Mouse (Mus musculus) adrenal gland, adult 2 months (tissue): Measurements from ENCODE around the gene Hoxd12. TPM values are rescaled to one million over a fixed set of nuclear protein-coding genes. Genes with fewer than 3 reads are reported as not detected.

Source experiments
- DNase-seq: peaks from one replicate; pipeline ENCODE4 v3.0.0; 2021
- long read RNA-seq: library from polyadenylated mRNA; stranded (forward); transcript quantifications from one replicate; pipeline ENCODE4 v2.0.0, GENCODE M21; 2021
- polyA plus RNA-seq: library from polyadenylated mRNA; depleted of rRNA; stranded (reverse); fragments of >200 nt; gene quantifications from 2 replicates; pipeline ENCODE4 v1.2.3, GENCODE M21; 2012; rRNA removed
- total RNA-seq, 2 experiments: library from RNA; stranded (reverse); gene quantifications; 2 replicates each; pipeline ENCODE4 v1.2.3; 2021

The Hoxd12 gene
- total RNA-seq (not detected), polyA plus RNA-seq (not detected in 2 replicates)
- long read RNA-seq = 0 reads

DNA sequence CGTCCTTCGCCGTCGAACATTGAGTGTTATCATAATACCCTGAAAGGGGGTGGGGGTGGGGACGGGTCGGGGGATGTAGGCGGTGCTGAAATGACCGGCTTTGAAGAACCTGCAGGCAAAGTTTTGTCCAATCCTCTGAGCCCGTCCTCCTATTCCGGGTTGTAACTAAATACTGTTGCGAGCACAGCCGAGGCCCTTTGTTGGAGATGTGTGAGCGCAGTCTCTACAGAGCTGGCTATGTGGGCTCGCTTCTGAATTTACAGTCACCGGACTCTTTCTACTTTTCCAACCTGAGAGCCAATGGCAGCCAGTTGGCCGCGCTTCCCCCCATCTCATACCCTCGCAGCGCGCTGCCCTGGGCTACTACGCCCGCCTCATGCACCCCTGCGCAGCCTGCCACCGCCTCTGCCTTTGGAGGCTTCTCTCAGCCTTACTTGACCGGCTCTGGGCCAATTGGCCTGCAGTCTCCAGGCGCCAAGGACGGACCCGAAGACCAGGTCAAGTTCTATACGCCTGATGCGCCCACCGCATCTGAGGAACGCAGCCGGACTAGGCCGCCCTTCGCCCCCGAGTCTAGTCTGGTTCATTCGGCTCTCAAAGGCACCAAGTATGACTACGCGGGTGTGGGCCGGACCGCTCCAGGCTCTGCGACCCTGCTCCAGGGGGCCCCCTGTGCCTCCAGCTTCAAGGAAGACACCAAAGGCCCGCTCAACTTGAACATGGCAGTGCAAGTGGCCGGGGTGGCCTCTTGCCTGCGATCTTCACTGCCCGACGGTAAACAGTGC, at the start of gene Hoxd12:
Gene Hoxd12 (plus strand): TSS at position 133 of the 785 bp plus-strand sequence.
- no peak for DNase-seq

GRCm38 (mm10) chr2:74635412-74635811, 39.4 kb upstream of the Hoxd12 start:
- DNase-seq = no peak

DNA sequence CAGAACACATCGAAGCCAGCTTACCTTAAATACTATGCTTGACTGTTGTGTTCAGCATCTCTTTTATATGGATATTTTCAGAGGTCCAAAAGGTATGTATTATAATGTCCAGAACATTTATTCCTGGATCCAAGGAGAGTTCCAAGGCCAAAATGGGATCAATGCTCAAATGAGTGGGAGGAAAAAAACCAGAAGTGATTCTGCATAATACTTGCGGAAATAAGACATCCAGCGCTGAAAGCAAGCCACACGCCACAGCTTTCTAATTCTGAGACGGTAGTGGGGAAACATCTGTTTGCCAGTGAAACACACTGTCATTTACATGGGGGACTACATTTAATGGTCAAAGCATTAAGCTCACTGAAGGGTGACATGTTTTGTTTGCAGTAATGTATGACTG, 32.4 kb upstream of the Hoxd12 start:
- DNase-seq = no peak

DNA sequence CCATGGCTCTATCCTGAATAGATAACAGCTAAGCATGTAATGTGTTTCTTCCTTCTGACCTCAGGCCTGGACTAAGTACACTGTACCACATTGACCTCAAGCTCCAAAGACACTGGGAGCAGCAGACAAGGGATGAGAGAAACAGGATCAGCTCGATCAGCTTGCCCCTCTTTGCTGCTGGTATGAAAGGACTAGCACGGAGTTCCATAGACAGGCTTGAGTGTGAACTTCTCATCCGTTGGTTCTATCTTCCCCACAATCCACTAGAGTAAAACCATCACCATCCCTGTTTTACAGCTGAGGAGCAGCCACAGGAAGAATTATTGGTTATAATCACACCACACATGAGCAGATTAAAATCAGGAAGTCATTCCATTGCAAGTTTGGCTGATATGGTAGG, 29.2 kb upstream of the Hoxd12 start:
- DNase-seq = no peak

GRCm38 (mm10) chr2:74647082-74647864, 27.5 kb upstream of the Hoxd12 start:
- no peak for DNase-seq

DNA sequence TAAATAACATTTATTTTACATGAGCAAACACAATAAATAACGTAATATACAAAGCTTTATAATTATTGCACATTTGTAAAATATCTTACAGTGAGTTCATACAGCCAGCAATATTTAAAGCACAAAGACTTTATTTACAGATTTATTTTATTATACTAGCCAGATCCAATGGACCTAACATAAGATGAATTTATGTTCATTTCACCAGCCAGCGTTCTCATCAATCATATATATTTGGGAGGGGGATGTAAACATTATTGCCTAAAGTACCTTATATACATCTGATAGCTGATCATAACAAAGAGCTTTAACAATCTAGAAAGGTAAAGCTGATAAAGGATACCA, 21.8 kb upstream of the Hoxd12 start:
- DNase-seq = no peak

GRCm38 (mm10) chr2:74653781-74654535, 20.9 kb upstream of the Hoxd12 start:
- no peak for DNase-seq

DNA sequence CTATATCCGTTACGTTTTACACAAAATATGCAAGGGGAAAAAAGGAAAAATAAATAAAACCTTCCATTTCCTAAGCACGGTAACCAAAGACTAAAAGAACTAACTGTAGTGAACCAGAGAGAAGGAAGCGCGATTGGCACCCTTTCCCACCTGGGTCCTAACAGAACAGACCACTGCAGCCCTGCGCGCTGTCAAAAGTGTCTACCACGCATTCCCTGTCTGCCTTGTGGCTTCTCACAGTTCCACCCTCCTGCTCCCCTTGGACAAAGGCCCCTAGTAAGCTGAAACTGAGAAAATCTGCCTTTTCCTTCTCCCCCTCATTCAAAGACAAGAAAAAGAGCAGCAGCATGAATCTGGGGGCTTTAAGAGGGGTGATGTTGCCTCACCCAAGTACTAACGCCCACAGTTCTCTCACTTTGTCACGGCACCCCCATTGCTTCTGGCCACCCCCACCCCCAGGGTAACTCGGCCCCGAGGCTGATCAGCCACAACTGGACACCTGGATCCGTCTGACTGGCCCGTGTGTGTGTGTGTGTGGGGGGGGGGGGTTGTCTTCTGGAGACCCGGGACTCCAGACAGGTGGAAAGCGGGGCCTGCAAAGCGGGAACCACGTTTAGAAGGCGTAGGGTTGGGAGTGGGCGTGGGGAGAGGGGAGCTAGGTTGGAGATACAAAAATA, 19.9 kb upstream of the Hoxd12 start:
- no peak for DNase-seq

- DNase-seq = no peak
Observed at GRCm38 (mm10) chr2:74655420-74655781, 19.4 kb upstream of the Hoxd12 start.

- no peak for DNase-seq
Observed at GRCm38 (mm10) chr2:74655821-74656631, 18.8 kb upstream of the Hoxd12 start.

DNA sequence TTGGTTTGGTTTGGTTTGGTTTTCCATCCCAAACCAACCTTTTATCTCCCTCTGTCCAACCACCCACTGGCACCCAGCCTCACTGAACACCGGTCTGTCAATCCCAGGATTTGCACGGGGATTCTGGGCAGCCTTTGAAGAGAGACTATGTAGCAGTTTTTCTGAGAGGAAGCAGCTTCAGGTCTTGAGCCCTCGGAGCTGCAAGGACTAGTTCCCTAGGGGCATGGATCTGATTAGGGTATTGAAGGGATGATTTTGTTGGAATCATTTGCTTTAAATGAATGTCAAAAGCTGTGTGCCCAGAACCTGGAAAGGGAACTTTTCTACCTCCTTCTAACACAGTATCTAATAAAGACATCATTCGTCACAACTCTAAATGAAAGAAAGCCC, 18.2 kb upstream of the Hoxd12 start:
- no peak for DNase-seq

- DNase-seq = no peak
Observed at GRCm38 (mm10) chr2:74657251-74658023, 17.4 kb upstream of the Hoxd12 start.

GRCm38 (mm10) chr2:74658024-74658666, 16.7 kb upstream of the Hoxd12 start:
- no peak for DNase-seq

GRCm38 (mm10) chr2:74658667-74659371, 16.0 kb upstream of the Hoxd12 start:
- no peak for DNase-seq

DNA sequence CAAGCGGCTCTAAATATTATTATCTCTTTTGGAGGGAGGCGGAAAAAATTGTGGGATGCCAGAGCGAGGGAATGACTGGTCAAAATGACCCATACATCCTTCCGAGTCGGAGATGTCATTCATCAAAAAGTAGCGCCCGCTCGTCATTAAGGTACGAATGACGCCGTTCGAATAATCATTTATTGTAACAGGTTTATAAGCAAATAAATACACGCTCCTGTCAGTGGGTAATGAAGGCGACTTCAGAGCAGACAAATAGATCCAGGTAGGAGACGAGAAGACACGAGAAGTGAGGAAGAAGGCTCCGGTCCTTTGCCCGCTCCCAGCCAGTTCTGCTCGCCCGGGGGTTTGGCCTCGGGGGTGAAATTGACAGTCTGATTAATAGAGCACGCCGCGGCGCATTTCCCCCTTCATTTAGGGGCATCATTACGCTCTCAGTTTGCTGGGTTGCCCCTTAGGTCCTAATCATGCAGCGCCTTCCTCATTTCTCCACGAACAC, 15.3 kb upstream of the Hoxd12 start, which contains the start of gene Evx2:
Gene Evx2 (minus strand): TSS at position 51 of the 499 bp plus-strand sequence.
- DNase-seq = no peak

GRCm38 (mm10) chr2:74660421-74661375, 14.1 kb upstream of the Hoxd12 start:
- DNase-seq = no peak

- no peak for DNase-seq
Observed at GRCm38 (mm10) chr2:74661685-74662084, 13.1 kb upstream of the Hoxd12 start.
